Mouse (Mus musculus): ENCODE data around the gene Rbms3.

- TF ChIP-seq CTCF (IDR thresholded peaks at IDR 0.05; ENCODE audit: insufficient read depth, low read depth, low read length): no peak
- no peak for TF ChIP-seq POLR2A (IDR thresholded peaks at IDR 0.05; ENCODE audit: insufficient read depth, low read depth, low read length)
Measured at GRCm38 (mm10) chr9:117596162-117596561, 33.6 kb downstream of the Rbms3 start.
